Mouse (Mus musculus) inflammation-experienced regulatory T-cells, adult 16 weeks (primary cell): Measurements from ENCODE around the gene Vopp1. TPM values are rescaled to one million over a fixed set of nuclear protein-coding genes. Genes with fewer than 3 reads are reported as not detected.

ENCODE experiments used
- polyA plus RNA-seq: library from polyadenylated mRNA; unstranded; fragments of 100-300 nt; shearing (Covaris generic); gene quantifications from one replicate; pipeline ENCODE4 v1.2.1, GENCODE M21; 2017

Gene Vopp1
- 24.1 TPM for polyA plus RNA-seq

GRCm38 (mm10) chr6:57824422-57825258 is at the start of gene Vopp1:
TSS of gene Vopp1 (minus strand) at chr6:57825159.

GRCm38 (mm10) chr6:57850286-57850685 is 25.3 kb upstream of the Vopp1 start, which contains the start of gene Vmn1r21:
TSS of gene Vmn1r21 (minus strand) at chr6:57850343.

GRCm38 (mm10) chr6:57702376-57702742 is 122.6 kb downstream of the Vopp1 start, which contains the start of gene Lancl2:
TSS of gene Lancl2 (plus strand) at chr6:57702540.

GRCm38 (mm10) chr6:57691467-57692261 is 133.3 kb downstream of the Vopp1 start, which contains the start of gene Pyurf:
TSS of gene Pyurf (minus strand) at chr6:57692078.

Other genes with a start within 250 kb of the Vopp1 start
- 37.7 TPM for gene Herc6, start 244.2 kb downstream of the Vopp1 start, polyA plus RNA-seq
- 8.0 TPM for gene Pyurf, start 133.1 kb downstream of the Vopp1 start, polyA plus RNA-seq
- 8.4 TPM for gene Lancl2, start 122.6 kb downstream of the Vopp1 start, polyA plus RNA-seq
- not detected for gene Vmn1r21, start 25.2 kb upstream of the Vopp1 start, polyA plus RNA-seq
- not detected for gene Vmn1r22, start 82.9 kb upstream of the Vopp1 start, polyA plus RNA-seq
- gene Vmn1r23, start 101.7 kb upstream of the Vopp1 start, polyA plus RNA-seq, result not detected
- gene Vmn1r24, start 136.3 kb upstream of the Vopp1 start, polyA plus RNA-seq, result not detected
- gene Vmn1r25, start 155.7 kb upstream of the Vopp1 start, polyA plus RNA-seq, result not detected
- gene Vmn1r26, start 190.0 kb upstream of the Vopp1 start, polyA plus RNA-seq, result not detected